Mouse (Mus musculus) ovary, adult 18-20 months (tissue): ENCODE results near the gene 1700021F05Rik.

Source experiments
- DNase-seq: peaks from one replicate; pipeline ENCODE4 v3.0.0; 2022; ENCODE audit warnings: low spot score, mixed read lengths

The 1700021F05Rik gene

GRCm38 (mm10) chr10:43482021-43482420, 58.8 kb downstream of the 1700021F05Rik start:
- DNase-seq = no peak

GRCm38 (mm10) chr10:43481179-43481578, 59.6 kb downstream of the 1700021F05Rik start:
- no peak for DNase-seq

GRCm38 (mm10) chr10:43480227-43480849, 60.5 kb downstream of the 1700021F05Rik start:
- no peak for DNase-seq

- peak; percentile 81 for DNase-seq
Measured at GRCm38 (mm10) chr10:43479436-43480157, 61.2 kb downstream of the 1700021F05Rik start.

GRCm38 (mm10) chr10:43478751-43479435, 61.9 kb downstream of the 1700021F05Rik start, which contains the start of gene Bend3:
Gene Bend3, plus strand, starts transcription at chr10:43478831.
- DNase-seq = peak; percentile 25

- peak; percentile 38 for DNase-seq
Measured at GRCm38 (mm10) chr10:43477865-43478681, 62.7 kb downstream of the 1700021F05Rik start.

GRCm38 (mm10) chr10:43477459-43477858, 63.3 kb downstream of the 1700021F05Rik start:
- DNase-seq = no peak

- no peak for DNase-seq
Measured at GRCm38 (mm10) chr10:43475376-43475775, 65.4 kb downstream of the 1700021F05Rik start.
